Mouse (Mus musculus) neural tube, embryonic 15.5 days (tissue): ENCODE data around the gene Adgb. TPM values are rescaled to one million over a fixed set of nuclear protein-coding genes. Genes with fewer than 3 reads are reported as not detected.
"Not testable (repeated sequence)": the region's sequence is repeated elsewhere in the genome, so short reads cannot be mapped to it uniquely, and the experiment has no call there.

Experiments
- ATAC-seq: fragments of 200-750 bp; cut with Nextera tagmentation; 2 replicates; pipeline ENCODE4 v1.8.0; 2017; ENCODE audit warnings: mild to moderate bottlenecking, moderate TSS enrichment, moderate library complexity; ENCODE audit not compliant: low FRiP score
- H3K27ac ChIP-seq: fragments of 300-500 bp; sonication (generic); replicated peaks from 2 replicates; pipeline ENCODE4 v1.5.1; 2015; ENCODE audit warnings: mild to moderate bottlenecking, inconsistent platforms
- H3K27me3 ChIP-seq: fragments of 300-500 bp; sonication (generic); replicated peaks from 2 replicates; pipeline ENCODE4 v1.6.1; 2015; ENCODE audit warnings: inconsistent platforms
- H3K36me3 ChIP-seq: fragments of 300-500 bp; sonication (generic); 2 replicates; pipeline ENCODE4 v1.6.1; 2015; ENCODE audit warnings: inconsistent platforms
- H3K4me1 ChIP-seq: fragments of 300-500 bp; sonication (generic); 2 replicates; pipeline ENCODE4 v1.6.1; 2015; ENCODE audit warnings: inconsistent platforms
- H3K4me2 ChIP-seq: fragments of 300-500 bp; sonication (generic); 2 replicates; pipeline ENCODE4 v1.6.1; 2015; ENCODE audit warnings: inconsistent platforms, mild to moderate bottlenecking, moderate library complexity
- H3K4me3 ChIP-seq: fragments of 300-500 bp; sonication (generic); replicated peaks from 2 replicates; pipeline ENCODE4 v1.5.1; 2015; ENCODE audit warnings: mild to moderate bottlenecking, inconsistent platforms
- H3K9ac ChIP-seq: fragments of 300-500 bp; sonication (generic); replicated peaks from 2 replicates; pipeline ENCODE4 v1.6.1; 2015; ENCODE audit warnings: mild to moderate bottlenecking, inconsistent platforms
- H3K9me3 ChIP-seq: fragments of 300-500 bp; sonication (generic); replicated peaks from 2 replicates; pipeline ENCODE4 v1.6.1; 2016; ENCODE audit warnings: inconsistent platforms
- WGBS: fragments of 180-500 bp; shearing (Covaris S2); methylation state at CpG from one replicate; pipeline ENCODE4 v1.1.7; 2015; ENCODE audit warnings: mixed read lengths; 5-methylcytosine and 5-hydroxymethylcytosine counted together
- polyA plus RNA-seq: library from polyadenylated mRNA; unstranded; fragments of >200 nt; fragmentation: Nextera tagmentation; extraction: Ambion mirVana; gene quantifications from 2 replicates; pipeline ENCODE4 v1.2.1, GENCODE M21; 2015

The Adgb gene
- 0.20 and 0.31 TPM in 2 replicates for polyA plus RNA-seq

GRCm38 (mm10) chr10:10471961-10472610, at the start of gene Adgb:
TSS of gene Adgb (minus strand) at chr10:10472326.
- Histone ChIP-seq H3K27ac (no peak within 1 kb of the TSS), H3K4me1 (peaks cover 10% of the 10 kb centered on the region), H3K9me3 (no peaks in the 10 kb centered on the region), H3K27me3 (no peaks in the 10 kb centered on the region), H3K4me3 (peak within 1 kb of the TSS; percentile 31), H3K4me2 (peak within 1 kb of the TSS; percentile 57), H3K9ac (0 out of 2 replicates have a peak within 1 kb of the TSS, but pooled peaks have one; percentile 3), H3K36me3 (no peaks in the 10 kb centered on the region)
- ATAC-seq = peak; percentile 85
- 9% methylated on average over 22 of the region's 22 CpGs for WGBS

- Histone ChIP-seq H3K4me1 (no peaks in the 10 kb centered on the region), H3K27ac (no peak overlapping the region), H3K27me3 (no peaks in the 10 kb centered on the region), H3K36me3 (no peaks in the 10 kb centered on the region), H3K4me3 (no peak overlapping the region), H3K9me3 (no peaks in the 10 kb centered on the region), H3K4me2 (no peak overlapping the region), H3K9ac (no peak overlapping the region)
- ATAC-seq = no peak
- WGBS = 83% methylated on average over 1 of the region's 1 CpGs
Observed at GRCm38 (mm10) chr10:10480139-10480538, 8.0 kb upstream of the Adgb start.

DNA sequence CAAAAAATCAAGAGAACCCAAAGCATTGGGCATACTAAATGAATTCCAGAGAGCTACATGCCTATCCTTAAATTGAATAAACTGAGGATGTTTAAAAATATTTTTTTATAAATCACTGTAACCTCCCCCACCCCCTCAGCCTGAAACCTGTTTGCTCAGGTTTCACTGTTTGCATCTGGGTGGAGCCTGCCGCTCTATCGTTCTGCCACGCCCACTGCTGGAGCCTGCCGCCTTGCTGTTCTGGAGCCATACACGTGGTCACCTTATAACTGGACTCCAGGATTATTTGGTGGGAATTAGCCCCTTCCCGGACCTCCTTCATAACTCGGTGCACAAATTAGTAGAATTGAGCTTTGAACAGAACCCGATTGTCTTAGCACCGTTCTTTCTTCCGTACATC, 5.3 kb upstream of the Adgb start:
- H3K4me3 ChIP-seq, ATAC-seq, H3K4me2 ChIP-seq, H3K36me3 ChIP-seq, H3K27ac ChIP-seq, H3K9me3 ChIP-seq, H3K9ac ChIP-seq, H3K27me3 ChIP-seq, H3K4me1 ChIP-seq: not testable (repeated sequence)
- 68% methylated on average over 10 of the region's 10 CpGs for WGBS

GRCm38 (mm10) chr10:10476956-10477355, 4.8 kb upstream of the Adgb start:
- no peak overlapping the region for H3K27ac ChIP-seq
- H3K27me3 ChIP-seq = no peaks in the 10 kb centered on the region
- WGBS = 80% methylated on average over 5 of the region's 5 CpGs
- H3K4me1 ChIP-seq = peaks cover 9% of the 10 kb centered on the region
- H3K9me3 ChIP-seq = no peaks in the 10 kb centered on the region
- no peak overlapping the region for H3K9ac ChIP-seq
- ATAC-seq = no peak
- H3K4me3 ChIP-seq = no peak overlapping the region
- H3K36me3 ChIP-seq = no peaks in the 10 kb centered on the region
- H3K4me2 ChIP-seq = no peak overlapping the region

DNA sequence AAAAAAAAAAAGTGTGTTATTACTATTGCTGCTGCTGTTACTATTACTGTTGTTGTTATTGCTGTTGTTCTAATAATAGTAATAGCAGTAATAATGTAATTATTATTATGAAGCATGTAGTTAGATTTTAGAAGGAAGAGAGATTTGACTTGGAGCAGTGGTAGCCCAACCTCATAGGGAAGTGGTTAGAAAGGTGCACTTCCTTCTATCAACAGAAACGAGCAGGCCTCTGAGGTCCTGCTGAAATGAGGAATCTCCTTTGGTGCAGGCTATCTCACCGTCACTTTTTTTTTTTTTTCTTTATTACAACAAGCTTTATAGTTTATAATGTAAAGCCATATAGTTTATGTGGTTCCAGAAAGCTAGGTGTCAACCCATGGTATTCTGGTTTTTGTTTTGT, 4.4 kb upstream of the Adgb start:
- ATAC-seq = no peak
- H3K27ac ChIP-seq = no peak overlapping the region
- H3K4me2 ChIP-seq = no peak overlapping the region
- no peak overlapping the region for H3K9ac ChIP-seq
- no peaks in the 10 kb centered on the region for H3K36me3 ChIP-seq
- H3K27me3 ChIP-seq = no peaks in the 10 kb centered on the region
- no peak overlapping the region for H3K4me3 ChIP-seq
- H3K9me3 ChIP-seq = no peaks in the 10 kb centered on the region
- H3K4me1 ChIP-seq = peaks cover 10% of the 10 kb centered on the region
- WGBS = 85% methylated on average over 2 of the region's 2 CpGs

GRCm38 (mm10) chr10:10468699-10469547, 3.2 kb downstream of the Adgb start:
- no peaks in the 10 kb centered on the region for H3K36me3 ChIP-seq
- H3K4me2 ChIP-seq = no peak overlapping the region
- no peaks in the 10 kb centered on the region for H3K9me3 ChIP-seq
- ATAC-seq = 0 out of 2 replicates have a peak, but pooled peaks have one; percentile 14
- no peak overlapping the region for H3K27ac ChIP-seq
- 51% methylated on average over 6 of the region's 6 CpGs for WGBS
- H3K9ac ChIP-seq = no peak overlapping the region
- H3K27me3 ChIP-seq = no peaks in the 10 kb centered on the region
- H3K4me1 ChIP-seq = peaks cover 10% of the 10 kb centered on the region
- no peak overlapping the region for H3K4me3 ChIP-seq

DNA sequence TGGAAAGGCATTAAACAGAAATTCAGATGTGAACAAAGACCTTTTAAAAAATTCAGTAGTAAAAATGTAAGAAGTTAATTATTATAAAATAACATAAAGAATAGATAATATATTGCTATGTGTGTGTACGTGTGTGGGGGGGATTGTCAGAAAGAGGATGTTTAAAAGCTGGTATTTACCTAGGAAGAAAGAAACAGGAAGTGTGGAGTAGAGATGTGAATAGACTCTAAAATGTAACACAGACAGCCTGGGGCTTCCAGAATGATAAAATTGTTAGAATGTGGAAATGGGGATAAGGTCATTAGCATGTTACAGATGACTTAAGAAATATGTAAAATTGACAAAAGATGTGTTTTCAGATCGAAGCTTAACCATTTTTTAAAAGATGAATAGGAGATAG, 12.0 kb downstream of the Adgb start:
- WGBS = 81% methylated on average over 2 of the region's 2 CpGs
- Histone ChIP-seq H3K9ac (no peak overlapping the region), H3K27me3 (no peaks in the 10 kb centered on the region), H3K27ac (no peak overlapping the region), H3K4me2 (no peak overlapping the region), H3K4me3 (no peak overlapping the region), H3K36me3 (no peaks in the 10 kb centered on the region), H3K4me1 (no peaks in the 10 kb centered on the region), H3K9me3 (no peaks in the 10 kb centered on the region)
- no peak for ATAC-seq

DNA sequence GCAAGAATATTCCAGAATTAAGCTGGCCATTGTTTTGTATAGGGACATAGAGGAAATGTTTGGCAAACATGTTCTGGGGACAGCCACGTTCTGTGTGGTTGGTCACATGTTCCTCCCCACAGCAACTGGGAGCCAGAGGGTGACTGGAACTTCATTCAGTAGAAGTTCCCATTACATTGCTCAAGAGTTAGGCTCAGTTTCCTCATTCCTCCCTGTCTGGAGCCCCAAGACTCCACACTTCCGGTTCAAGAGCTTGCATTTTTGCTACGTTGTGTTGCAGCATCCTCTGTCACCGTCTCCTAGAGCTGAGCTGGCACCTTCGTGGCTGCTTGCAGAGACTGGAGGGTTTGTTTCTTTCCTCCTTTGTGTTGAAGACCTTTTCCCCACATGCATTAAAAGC, 15.1 kb downstream of the Adgb start:
- Histone ChIP-seq H3K9me3 (no peaks in the 10 kb centered on the region), H3K27me3 (no peaks in the 10 kb centered on the region), H3K27ac (no peak overlapping the region), H3K36me3 (no peaks in the 10 kb centered on the region), H3K4me3 (no peak overlapping the region), H3K9ac (no peak overlapping the region), H3K4me1 (no peaks in the 10 kb centered on the region), H3K4me2 (no peak overlapping the region)
- no peak for ATAC-seq
- 90% methylated on average over 5 of the region's 5 CpGs for WGBS

GRCm38 (mm10) chr10:10449067-10449466, 23.1 kb downstream of the Adgb start:
- no peaks in the 10 kb centered on the region for H3K4me1 ChIP-seq
- WGBS = 84% methylated on average over 3 of the region's 3 CpGs
- H3K9me3 ChIP-seq = no peaks in the 10 kb centered on the region
- no peak overlapping the region for H3K4me2 ChIP-seq
- no peaks in the 10 kb centered on the region for H3K27me3 ChIP-seq
- no peak overlapping the region for H3K9ac ChIP-seq
- H3K36me3 ChIP-seq = no peaks in the 10 kb centered on the region
- H3K27ac ChIP-seq = no peak overlapping the region
- no peak for ATAC-seq
- no peak overlapping the region for H3K4me3 ChIP-seq

DNA sequence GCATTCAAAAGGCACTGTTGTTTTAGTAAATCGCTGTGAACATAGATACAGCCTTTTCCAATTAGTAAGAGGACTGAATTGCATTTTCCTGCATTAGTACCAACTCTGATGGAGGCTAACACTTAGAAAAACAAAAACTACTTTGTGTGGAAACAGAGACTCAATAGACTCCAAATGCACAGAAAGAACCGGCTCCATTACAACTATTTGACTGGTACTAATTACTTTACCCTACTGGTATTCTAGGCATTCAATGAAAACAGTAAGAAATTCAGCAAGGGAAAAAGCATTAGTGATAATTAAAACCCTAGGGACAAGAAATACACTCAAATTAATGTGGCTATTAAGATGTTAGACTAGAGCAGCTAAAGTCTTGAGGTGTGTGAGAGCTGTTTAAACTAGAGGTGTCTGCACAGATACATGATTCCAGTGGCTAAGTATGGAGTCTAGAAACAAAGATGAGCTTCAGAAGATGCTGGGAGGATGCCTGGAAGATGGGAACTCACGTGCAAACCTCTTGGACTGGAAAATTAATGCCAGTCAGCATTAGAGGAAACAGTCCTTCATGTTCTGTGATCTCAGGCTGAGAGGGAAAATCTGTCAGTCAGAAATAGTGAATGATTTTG, 27.2 kb downstream of the Adgb start:
- H3K4me1 ChIP-seq = no peaks in the 10 kb centered on the region
- H3K27ac ChIP-seq = no peak overlapping the region
- H3K9ac ChIP-seq = no peak overlapping the region
- peak; percentile 35; the same call in 1 of the 2 replicates for ATAC-seq
- no peaks in the 10 kb centered on the region for H3K9me3 ChIP-seq
- no peaks in the 10 kb centered on the region for H3K27me3 ChIP-seq
- no peak overlapping the region for H3K4me3 ChIP-seq
- H3K36me3 ChIP-seq = no peaks in the 10 kb centered on the region
- WGBS = 58% methylated on average over 3 of the region's 3 CpGs
- H3K4me2 ChIP-seq = no peak overlapping the region

- Histone ChIP-seq H3K27ac (no peak overlapping the region), H3K36me3 (no peaks in the 10 kb centered on the region), H3K4me3 (no peak overlapping the region), H3K4me2 (no peak overlapping the region), H3K4me1 (no peaks in the 10 kb centered on the region), H3K9me3 (no peaks in the 10 kb centered on the region; the same call in 1 of the 2 replicates), H3K27me3 (no peaks in the 10 kb centered on the region), H3K9ac (no peak overlapping the region)
- ATAC-seq = no peak
Observed at GRCm38 (mm10) chr10:10443558-10443957, 28.6 kb downstream of the Adgb start.

DNA sequence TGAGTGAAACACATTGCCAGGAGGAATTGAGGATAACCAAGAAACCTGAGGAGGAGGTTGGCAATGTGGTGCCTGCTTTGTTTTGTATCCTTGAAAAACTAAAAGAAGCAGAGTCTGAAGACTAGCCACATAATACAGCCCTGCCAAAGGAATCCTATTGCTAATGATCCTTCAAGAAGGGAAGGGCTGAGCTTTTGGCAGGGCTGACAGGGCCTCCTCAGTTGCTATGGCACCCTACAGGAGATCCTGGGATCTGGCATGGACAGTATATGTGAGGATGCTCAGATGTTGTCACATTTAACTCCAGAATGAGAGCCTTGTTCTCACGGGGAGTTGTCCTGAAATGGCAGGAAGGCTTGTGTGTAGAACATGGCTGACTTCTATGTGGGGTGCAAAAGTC, 37.1 kb downstream of the Adgb start:
- no peak overlapping the region for H3K27ac ChIP-seq
- H3K27me3 ChIP-seq = no peaks in the 10 kb centered on the region
- no peak overlapping the region for H3K4me2 ChIP-seq
- H3K9ac ChIP-seq = no peak overlapping the region
- no peak overlapping the region for H3K4me3 ChIP-seq
- ATAC-seq = no peak
- WGBS = 80% methylated on average over 1 of the region's 1 CpGs
- H3K9me3 ChIP-seq = no peaks in the 10 kb centered on the region; the same call in 1 of the 2 replicates
- H3K36me3 ChIP-seq = no peaks in the 10 kb centered on the region
- H3K4me1 ChIP-seq = no peaks in the 10 kb centered on the region
